Mouse (Mus musculus): Measurements from ENCODE around the gene Trmt5.

Trmt5 gene

DNA sequence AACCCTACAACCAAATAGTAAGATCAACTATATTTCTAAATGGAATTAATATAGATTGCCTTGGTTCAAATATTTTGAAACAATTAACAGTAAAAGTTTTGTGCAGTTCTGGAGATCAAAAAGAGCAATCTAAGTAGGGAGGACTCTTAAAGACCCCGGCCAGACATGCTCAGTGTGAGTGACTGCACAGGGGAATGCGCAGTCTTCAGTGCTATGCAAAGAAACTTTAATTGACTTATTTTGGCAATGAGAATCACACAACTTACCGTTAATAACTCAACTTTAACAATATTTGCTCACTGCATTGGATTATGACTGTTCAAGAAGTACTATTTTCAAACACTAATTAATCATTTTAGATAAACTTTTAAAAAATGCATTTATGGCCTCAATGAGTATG lies 17.0 kb downstream of the Trmt5 start:
- DNase-seq: no peak

- no peak for DNase-seq
Measured at GRCm38 (mm10) chr12:73268497-73268896, 18.0 kb downstream of the Trmt5 start.

DNA sequence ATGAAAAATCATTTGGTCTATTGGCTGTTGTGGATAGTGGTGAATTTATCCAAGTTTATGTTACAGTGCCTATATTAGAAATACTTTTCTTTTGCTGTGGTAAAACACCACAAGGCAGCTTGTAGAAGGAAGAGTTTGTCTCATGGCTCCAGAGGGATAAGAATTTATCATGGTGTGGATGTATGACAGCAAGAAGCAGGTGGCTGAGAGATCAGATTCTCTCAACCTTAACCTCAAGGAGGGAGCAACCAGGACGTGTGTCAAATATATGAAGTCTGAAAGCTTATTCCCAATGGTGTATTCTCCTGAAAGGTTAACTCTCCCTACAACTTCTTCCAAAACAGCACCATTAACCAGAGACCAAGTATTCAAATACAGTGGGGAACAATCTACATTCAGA lies 19.9 kb downstream of the Trmt5 start:
- no peak for DNase-seq

- no peak for DNase-seq
Measured at GRCm38 (mm10) chr12:73265381-73265978, 21.0 kb downstream of the Trmt5 start.

DNA sequence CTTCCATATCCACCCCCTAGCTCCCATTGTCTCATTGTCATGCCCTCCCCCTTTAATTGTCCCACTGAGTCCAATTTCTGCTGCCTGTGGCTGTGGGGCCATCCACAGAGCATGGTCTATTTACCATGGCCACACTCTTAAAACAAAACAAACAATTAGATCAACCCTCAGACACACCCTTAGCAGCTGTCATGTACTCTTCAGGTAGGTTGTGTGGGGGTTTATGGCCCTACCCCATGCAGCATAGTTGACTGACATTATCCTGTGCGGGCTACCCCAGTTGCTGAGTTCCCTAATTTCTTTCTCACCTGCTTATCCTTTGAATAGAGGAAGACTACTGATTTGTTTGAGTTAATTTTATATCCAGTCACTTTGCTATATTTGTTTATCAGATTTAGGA lies 26.2 kb downstream of the Trmt5 start:
- no peak for DNase-seq

DNA sequence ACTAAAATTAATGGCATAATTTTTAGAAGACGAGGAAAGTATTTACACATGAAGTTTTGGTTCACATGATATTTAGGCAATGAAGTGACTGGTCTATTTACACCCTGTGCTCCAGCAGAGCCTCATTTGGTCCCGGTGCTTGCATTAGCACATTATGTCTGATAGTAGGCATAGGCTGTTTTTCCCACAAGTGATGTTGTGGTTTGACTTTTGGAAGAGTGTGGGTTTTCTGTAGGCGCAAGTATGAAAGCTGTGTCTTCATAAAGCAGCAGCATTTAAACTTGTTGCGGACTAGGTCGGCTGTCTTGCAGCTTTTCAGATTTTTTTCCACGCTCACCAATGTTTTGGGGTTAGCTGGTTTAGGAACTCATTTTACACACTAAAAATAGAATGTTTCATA lies 27.2 kb downstream of the Trmt5 start:
- DNase-seq: no peak

DNA sequence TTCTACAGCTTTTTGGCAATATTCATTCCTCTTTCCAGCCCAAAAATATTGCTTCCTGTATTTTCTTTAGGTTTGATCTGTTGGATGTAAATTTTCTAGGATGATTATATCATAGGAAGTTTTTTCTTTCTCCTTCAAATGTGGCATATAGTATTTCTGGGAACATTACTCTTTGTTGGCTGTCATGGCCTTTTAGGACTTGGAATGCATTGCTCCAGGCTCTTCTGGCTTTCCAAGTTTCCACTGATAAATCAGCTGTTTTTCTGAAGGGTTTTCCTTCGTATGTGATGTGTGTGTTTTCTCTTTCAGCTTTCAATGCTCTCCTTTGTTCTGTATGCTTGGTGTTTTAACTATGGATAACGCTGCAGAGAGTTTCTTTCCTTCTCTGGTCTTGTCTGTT lies 31.5 kb downstream of the Trmt5 start:
- DNase-seq: no peak

DNA sequence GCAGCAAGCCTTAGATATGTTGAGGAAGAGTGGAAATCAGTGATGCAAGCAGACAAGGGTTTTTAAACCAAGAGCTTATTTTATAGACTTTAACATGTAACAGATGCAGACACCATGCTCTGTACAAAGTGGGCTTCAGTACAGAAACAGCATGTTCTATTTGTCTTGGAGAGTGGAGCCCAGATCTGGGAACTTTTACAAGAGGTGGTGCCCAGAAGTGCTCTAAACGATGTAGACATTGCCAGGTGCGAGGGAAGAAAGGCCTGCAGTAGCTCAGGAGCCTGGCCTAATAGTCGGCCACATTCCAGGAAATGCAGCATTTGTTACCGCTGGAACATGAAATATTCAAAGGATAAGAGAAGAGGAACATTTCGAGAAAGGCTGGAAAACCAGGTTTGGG lies 40.8 kb downstream of the Trmt5 start:
- DNase-seq: no peak

DNA sequence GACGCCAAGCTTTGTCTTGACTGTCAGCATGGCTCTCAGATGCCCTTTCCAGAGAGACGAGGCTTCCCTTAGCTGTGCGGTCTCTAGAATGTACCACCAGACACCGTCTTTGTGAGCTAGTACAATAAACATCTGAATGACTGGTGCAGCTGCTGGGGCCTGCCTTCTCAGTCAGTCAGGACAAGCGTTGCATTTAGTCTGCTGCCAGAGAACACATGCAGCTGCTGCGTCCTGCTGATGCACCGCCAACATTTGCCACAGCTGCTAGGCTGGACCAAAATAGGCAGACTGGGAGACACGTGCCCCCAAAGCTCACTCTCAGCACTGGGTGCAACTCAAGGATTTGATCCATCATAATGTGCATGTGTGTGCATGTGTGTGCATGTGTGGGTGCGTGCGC lies 44.5 kb downstream of the Trmt5 start:
- peak; percentile 52 for DNase-seq

DNA sequence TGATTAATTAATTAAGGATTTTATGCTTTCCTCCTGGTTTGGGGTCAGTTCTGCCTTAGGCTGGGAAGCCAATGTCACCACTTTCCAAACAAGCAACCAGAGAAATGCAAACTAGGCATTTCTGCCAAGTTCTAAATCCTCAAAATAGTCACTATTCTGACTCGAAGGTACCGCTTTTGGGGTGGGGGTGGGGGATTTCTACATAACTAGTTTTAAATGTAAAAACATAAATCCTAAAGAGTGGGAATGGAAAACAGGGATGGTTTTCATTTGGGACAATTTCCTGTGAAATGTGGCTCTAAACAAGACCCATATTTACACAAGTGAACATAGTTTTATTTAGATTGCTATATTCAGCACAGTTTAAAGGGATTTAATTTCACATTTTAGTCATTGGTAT lies 53.9 kb downstream of the Trmt5 start:
- DNase-seq: no peak

GRCm38 (mm10) chr12:73231552-73231951 lies 55.0 kb downstream of the Trmt5 start:
- no peak for DNase-seq

DNA sequence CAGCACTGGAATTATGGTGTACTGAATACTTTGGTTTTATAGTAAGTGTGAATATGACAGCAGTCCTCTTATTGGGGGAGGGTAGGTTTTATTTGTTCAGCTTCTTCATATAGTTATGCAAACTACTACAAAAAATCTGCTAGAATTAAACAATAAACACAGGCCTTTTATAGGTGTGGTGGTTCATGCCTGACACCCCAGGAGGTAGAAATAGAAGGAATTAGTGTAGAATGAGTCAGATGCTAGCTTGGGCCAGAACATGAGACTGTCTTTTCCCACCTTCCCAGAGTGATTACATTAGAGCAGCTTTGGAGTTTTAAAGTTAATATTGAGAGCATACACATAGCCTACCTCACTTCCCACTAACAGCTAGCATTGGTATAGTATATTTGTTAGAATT lies 56.3 kb downstream of the Trmt5 start:
- no peak for DNase-seq
